Mouse (Mus musculus) WW6 (cell line): ENCODE measurements around the gene Fbxl4.

ENCODE experiments used
- DNase-seq: peaks from one replicate; pipeline ENCODE4 v3.0.0-alpha.2; 2013; ENCODE audit warnings: low read depth, low spot score

The Fbxl4 gene

DNA sequence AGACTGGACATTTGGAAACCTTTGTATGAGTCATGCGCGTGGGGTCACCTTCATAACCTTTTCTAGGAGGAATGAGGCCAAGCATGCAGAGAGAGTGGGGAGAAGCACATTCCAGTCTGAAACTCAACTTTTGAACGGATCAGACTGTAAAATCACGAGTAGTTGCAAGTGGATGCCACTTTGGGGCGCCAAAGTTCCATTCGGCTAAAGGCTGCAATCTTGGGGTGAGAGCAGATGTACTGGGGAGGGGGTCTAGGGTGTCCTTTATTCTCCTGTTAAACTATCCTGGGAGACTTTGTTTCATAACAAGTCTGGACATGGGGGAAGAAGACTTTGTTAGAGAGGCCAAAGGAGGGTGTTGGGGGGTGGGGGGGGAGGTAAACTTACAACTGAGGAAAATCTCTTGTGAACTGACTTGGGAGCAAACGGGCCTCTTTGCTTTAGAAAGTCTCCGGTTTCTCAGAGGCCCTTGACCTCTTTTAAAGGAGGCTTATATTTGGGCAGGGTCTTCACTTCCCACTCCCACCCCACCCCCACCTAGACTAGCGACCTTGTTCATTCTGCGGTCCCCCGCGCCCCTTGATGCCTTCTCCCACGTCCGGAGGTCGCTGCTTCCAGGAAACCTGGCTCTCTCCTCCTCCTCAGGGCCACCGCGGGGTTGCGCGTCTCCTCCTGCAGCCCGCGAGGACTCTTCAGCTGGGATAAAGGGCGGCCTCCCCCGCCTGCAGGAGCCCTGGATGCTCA, 119.8 kb downstream of the Fbxl4 start:
- DNase-seq = no peak

DNA sequence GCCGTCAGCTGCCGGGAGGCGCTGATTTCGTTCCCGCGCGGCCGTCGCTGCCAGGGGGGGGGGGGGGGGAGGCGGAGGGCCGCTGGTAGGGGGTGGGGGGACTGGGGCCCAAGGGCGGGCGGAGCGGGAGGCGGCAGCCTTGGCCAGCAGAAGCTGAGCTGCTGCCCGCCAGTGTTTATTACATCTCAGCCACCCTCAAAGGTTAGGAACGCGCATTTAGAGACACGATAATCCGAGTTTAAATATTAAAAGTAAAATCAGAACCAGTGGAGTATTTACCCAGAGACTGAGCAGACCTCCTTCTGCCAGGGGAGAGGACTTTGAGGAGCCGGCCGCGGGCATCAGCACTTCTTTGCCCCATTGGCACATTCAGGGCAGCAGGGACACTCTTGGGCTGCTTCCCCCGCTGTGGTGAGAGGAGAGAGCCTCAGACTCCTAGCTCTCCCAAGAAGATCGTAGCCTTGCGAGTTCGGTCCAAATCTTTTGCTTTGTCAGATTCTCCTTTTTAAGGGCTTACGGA, 120.4 kb downstream of the Fbxl4 start:
- no peak for DNase-seq

DNA sequence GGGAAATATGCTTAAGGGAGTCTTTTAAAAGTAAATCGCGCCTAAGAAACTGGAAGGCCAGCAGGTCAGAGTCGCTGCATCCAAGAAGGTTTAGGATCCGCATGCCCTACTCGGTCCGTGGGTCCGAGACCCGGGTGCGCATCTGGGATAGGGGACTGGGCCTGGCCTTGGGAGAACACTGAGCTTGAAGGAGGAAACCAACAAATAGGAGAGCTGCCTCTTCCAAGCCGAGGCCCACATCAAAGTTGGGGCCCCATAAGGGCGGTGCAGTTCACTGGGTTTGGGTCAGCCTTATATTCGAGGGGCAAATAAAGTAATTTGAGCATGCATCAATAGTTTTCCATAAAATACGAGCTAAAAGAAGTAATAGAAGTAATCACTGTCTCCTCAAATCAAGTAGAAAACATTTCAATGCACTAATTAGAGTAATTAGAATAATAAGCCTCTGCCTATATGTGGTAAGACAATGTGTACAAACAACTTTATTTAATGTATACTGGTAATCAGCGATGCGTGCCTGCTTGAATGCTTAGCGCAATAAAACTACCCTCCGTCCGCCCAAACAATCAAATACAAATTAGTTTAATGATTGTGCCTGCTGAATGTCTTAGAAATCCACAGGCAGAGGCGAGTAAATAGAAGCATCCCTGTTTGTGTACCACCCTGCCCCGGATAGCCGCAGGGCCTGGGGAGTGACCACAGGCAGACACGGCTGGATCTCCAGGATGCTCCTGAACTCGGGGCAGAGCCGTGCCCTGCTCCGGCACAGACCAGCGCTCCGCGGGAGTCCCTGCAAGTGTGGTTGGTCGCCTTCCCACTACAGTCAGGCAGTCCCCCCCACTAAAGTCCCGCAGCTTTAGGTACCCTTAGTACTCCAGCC, 121.4 kb downstream of the Fbxl4 start:
- no peak for DNase-seq

DNA sequence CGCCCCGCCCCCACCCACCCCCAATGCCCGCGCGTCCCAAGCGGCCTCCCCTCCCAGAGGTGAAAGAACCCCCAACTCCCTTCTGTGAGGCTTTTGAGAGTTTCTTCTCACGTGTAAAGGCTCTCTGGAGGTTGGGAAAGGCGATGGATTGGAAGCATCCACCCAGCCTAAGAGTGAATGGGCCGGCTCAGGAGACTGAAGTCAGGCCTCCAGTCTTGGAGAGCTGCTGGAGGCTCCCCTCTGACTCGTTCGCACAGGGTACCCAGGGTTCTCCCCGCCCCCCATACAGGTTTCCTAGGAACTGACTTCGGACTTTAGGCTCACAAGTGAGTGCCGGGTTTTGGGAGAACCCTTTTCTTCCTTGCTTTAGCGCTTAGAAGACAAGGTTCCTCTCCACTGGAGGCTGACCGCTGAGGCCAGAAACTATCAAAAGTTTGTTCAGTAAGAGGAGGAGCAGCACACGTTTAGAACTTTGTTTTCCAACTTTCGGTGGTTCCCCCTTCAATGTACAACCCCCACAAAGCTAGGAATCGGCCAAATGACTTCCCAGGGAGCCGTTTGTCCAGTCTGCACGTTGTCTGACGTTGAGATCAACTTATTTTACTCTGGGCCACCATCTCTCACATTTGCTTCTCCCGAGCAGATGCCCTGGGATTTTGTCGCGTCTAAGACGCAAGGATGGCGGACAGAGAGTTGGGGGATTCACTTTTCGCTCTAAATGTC, 122.2 kb downstream of the Fbxl4 start:
- no peak for DNase-seq

DNA sequence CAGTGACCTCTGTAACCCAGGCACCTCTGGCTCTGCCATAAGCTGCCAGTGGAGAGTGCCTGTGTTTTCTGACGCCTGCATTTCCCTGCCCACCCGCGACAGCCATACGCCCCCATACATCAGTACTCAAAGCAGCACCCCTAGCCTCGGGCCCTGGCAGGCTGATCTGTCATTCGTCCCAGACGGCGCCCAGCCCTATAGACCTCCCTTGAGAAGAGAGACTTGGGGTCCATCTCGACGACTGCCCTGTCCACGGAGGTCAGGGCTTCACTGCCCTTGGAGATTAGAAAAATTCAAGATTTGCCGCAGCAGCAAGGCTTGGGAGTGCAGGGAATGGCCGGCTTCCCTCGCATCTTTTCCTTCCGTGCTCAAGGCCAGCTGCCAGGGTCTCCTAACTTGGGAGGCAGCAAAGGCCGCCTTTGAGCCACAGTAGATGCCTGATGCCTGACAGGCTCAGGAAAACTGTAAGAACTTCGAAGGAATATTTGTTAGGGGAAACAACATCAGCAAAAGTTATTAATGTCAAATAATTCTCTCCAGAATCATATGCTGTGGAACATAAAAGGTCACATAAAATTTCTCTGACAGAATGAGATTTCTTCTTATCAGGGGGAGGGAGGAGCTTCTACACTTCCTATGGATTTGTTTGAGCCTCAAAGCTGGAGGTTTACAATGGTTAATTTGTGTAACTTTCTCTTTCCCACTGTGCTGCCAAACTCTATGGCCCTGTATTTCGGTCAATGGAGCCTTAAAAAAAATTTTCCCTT, 122.9 kb downstream of the Fbxl4 start:
- no peak for DNase-seq

DNA sequence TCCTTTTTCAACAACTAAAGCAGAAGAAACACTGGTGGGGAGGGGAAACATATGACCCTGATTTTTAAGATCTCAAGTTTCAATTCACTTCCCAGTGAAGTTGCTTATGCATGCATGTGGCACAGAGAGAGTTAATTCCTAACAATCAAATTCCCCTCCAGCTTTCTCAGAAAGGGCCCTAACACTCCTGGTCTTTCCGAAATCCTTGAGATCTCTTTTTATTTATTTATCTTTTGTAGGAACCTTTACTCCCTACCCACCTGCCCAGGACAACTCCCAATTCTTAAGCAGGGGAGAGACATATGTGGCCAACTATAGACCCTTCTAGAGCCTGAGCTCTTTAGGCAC, 123.5 kb downstream of the Fbxl4 start:
- no peak for DNase-seq

DNA sequence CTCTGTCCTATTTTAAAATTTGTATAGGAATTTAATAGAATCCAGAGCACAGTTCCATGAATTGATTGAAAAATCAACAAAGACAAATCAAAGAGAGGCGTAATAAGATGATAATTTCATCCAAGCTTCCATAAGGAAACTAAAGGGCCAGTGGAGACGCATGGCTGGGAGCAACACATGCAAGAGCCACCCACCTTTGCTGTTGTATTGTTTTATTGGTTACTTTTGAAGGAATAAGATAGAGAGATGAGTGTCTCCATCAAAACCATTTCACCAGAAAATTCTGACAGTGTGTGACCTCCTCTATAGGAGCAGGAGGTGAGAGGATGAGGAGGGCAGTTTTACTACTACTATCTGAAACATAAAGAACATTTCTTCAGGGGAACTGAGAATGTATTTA, 124.8 kb downstream of the Fbxl4 start:
- DNase-seq = no peak

DNA sequence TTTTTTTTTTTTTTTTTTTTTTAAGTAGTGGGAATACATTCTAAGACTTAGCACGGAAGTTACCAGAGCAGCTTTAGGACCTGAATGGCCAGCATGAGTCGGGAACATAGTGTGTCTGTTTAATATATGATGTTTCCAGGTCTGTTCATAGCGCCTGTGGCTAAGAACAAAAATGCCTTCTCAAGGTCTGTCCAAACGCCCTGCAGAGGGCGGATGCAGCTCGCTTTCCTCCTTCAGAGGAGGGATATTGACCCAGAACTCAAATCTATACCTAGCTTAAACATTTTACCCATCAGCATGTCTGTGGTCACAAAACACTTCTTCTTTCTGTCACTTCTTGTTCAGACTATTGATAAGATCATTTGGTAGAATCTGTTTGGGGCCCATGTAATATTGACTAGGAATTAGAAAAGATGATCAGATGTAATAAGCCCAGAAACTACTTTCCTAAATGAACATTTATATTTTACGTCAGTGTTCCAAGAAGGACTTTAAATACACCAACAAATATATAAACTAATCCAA, 125.5 kb downstream of the Fbxl4 start:
- DNase-seq = no peak

DNA sequence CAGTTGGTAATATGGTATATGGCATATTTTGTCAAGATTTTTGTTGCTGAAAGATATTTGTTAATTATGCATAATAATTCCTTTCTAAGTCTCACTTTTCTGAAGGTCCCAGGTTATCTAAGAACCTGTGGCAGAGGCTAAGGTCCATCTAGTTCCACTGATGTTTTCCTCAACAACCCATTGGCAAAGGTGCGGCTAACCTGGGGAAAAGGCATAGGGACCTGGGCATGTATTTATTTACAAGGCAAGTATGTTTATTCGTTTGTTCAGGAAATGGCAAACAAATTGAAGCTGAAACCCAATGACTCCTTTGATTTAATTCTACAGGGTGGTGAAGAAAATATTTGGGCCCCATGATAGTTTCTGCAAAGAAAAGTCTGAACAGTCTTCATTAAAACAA, 126.2 kb downstream of the Fbxl4 start:
- DNase-seq = no peak
